Mouse (Mus musculus) kidney, embryonic 14.5 days (tissue): Measurements from ENCODE around the gene Pdgfd. TPM values are rescaled to one million over a fixed set of nuclear protein-coding genes. Genes with fewer than 3 reads are reported as not detected.
A peak's percentile ranks its signal among the peaks of the same experiment; 100 is the strongest.

Experiments used
- ATAC-seq: fragments of 200-750 bp; cut with Nextera tagmentation; 2 replicates; pipeline ENCODE4 v1.8.0; 2017; ENCODE audit warnings: moderate number of reproducible peaks, mild to moderate bottlenecking, moderate TSS enrichment, moderate library complexity; ENCODE audit not compliant: low FRiP score, low TSS enrichment
- H3K27ac ChIP-seq: fragments of 300-500 bp; sonication (generic); 2 replicates; pipeline ENCODE4 v1.5.1; 2014; ENCODE audit warnings: low read depth, mild to moderate bottlenecking, low read length, moderate library complexity, mixed read lengths
- H3K27me3 ChIP-seq: fragments of 300-500 bp; sonication (generic); 2 replicates; pipeline ENCODE4 v1.6.1; 2014; ENCODE audit warnings: mild to moderate bottlenecking, low read length; ENCODE audit not compliant: control insufficient read depth, insufficient read depth
- H3K36me3 ChIP-seq: fragments of 300-500 bp; sonication (generic); 2 replicates; pipeline ENCODE4 v1.6.1; 2014; ENCODE audit warnings: low read length, mixed read lengths; ENCODE audit not compliant: control insufficient read depth, insufficient read depth
- H3K4me1 ChIP-seq: fragments of 300-500 bp; sonication (generic); 2 replicates; pipeline ENCODE4 v1.6.1; 2014; ENCODE audit warnings: low read length, mixed read lengths; ENCODE audit not compliant: control insufficient read depth, insufficient read depth
- H3K4me2 ChIP-seq: fragments of 300-500 bp; sonication (generic); replicated peaks from 2 replicates; pipeline ENCODE4 v1.6.1; 2014; ENCODE audit warnings: low read depth, mild to moderate bottlenecking, low read length
- H3K4me3 ChIP-seq: fragments of 300-500 bp; sonication (generic); 2 replicates; pipeline ENCODE4 v1.5.1; 2014; ENCODE audit warnings: mild to moderate bottlenecking, low read length
- H3K9ac ChIP-seq: fragments of 300-500 bp; sonication (generic); 2 replicates; pipeline ENCODE4 v1.6.1; 2014; ENCODE audit warnings: low read depth, mild to moderate bottlenecking, low read length, moderate library complexity
- H3K9me3 ChIP-seq: fragments of 300-500 bp; sonication (generic); 2 replicates; pipeline ENCODE4 v1.6.1; 2016; ENCODE audit warnings: low read length; ENCODE audit not compliant: control insufficient read depth
- WGBS: fragments of 180-500 bp; shearing (Covaris S2); extraction: QIAGEN DNeasy Blood & Tissue Kit; methylation state at CpG from one replicate; pipeline ENCODE4 v1.1.7; 2014; 5-methylcytosine and 5-hydroxymethylcytosine counted together
- polyA plus RNA-seq: library from polyadenylated mRNA; unstranded; fragments of >200 nt; fragmentation: Nextera tagmentation; extraction: Ambion mirVana; gene quantifications from 2 replicates; pipeline ENCODE4 v1.2.1, GENCODE M21; 2014

The Pdgfd gene
- polyA plus RNA-seq, 1 experiment from 2014 or later, result 13.5 TPM

- 47% methylated on average over 1 of the region's 1 CpGs for WGBS
- Histone ChIP-seq H3K4me1 (no peaks in the 10 kb centered on the region), H3K9me3 (no peaks in the 10 kb centered on the region), H3K36me3 (no peaks in the 10 kb centered on the region), H3K27me3 (no peaks in the 10 kb centered on the region), H3K4me3 (no peak overlapping the region), H3K4me2 (no peak overlapping the region), H3K9ac (no peak overlapping the region), H3K27ac (no peak overlapping the region)
- no peak for ATAC-seq
Measured at GRCm38 (mm10) chr9:6353257-6353960, 185.0 kb downstream of the Pdgfd start.

GRCm38 (mm10) chr9:6360795-6361194 is 192.4 kb downstream of the Pdgfd start:
- Histone ChIP-seq H3K4me2 (no peak overlapping the region), H3K4me3 (no peak overlapping the region), H3K4me1 (no peaks in the 10 kb centered on the region), H3K27me3 (no peaks in the 10 kb centered on the region), H3K9me3 (no peaks in the 10 kb centered on the region), H3K9ac (no peak overlapping the region), H3K36me3 (no peaks in the 10 kb centered on the region), H3K27ac (no peak overlapping the region)
- no peak for ATAC-seq
- 85% methylated on average over 2 of the region's 2 CpGs for WGBS

- WGBS, result 70% methylated on average over 1 of the region's 1 CpGs
- no peak overlapping the region for H3K27ac ChIP-seq
- no peaks in the 10 kb centered on the region for H3K9me3 ChIP-seq
- H3K9ac ChIP-seq, result no peak overlapping the region
- no peaks in the 10 kb centered on the region for H3K27me3 ChIP-seq
- H3K4me1 ChIP-seq, result no peaks in the 10 kb centered on the region
- H3K36me3 ChIP-seq, result no peaks in the 10 kb centered on the region
- H3K4me2 ChIP-seq, result no peak overlapping the region
- no peak overlapping the region for H3K4me3 ChIP-seq
- ATAC-seq, result no peak
Measured at GRCm38 (mm10) chr9:6366550-6366949, 198.2 kb downstream of the Pdgfd start.

GRCm38 (mm10) chr9:6401764-6402163 is 233.4 kb downstream of the Pdgfd start:
- no peak overlapping the region for H3K4me2 ChIP-seq
- no peaks in the 10 kb centered on the region for H3K9me3 ChIP-seq
- H3K27ac ChIP-seq, result no peak overlapping the region
- H3K9ac ChIP-seq, result no peak overlapping the region
- H3K36me3 ChIP-seq, result no peaks in the 10 kb centered on the region
- WGBS, result 14% methylated on average over 1 of the region's 1 CpGs
- no peaks in the 10 kb centered on the region for H3K27me3 ChIP-seq
- no peaks in the 10 kb centered on the region for H3K4me1 ChIP-seq
- ATAC-seq, result no peak
- no peak overlapping the region for H3K4me3 ChIP-seq

- H3K4me1 ChIP-seq, result no peaks in the 10 kb centered on the region
- no peak overlapping the region for H3K4me3 ChIP-seq
- ATAC-seq, result no peak
- 74% methylated on average over 3 of the region's 3 CpGs for WGBS
- no peaks in the 10 kb centered on the region for H3K9me3 ChIP-seq
- H3K27me3 ChIP-seq, result no peaks in the 10 kb centered on the region
- H3K4me2 ChIP-seq, result no peak overlapping the region
- H3K27ac ChIP-seq, result no peak overlapping the region
- H3K36me3 ChIP-seq, result no peaks in the 10 kb centered on the region
- H3K9ac ChIP-seq, result no peak overlapping the region
Measured at GRCm38 (mm10) chr9:6406535-6406934, 238.2 kb downstream of the Pdgfd start.

GRCm38 (mm10) chr9:6407972-6408371 is 239.6 kb downstream of the Pdgfd start:
- WGBS, result 61% methylated on average over 4 of the region's 4 CpGs

GRCm38 (mm10) chr9:6424606-6425005 is 256.2 kb downstream of the Pdgfd start:
- H3K4me3 ChIP-seq, result no peak overlapping the region
- H3K27me3 ChIP-seq, result no peaks in the 10 kb centered on the region
- H3K27ac ChIP-seq, result no peak overlapping the region
- ATAC-seq, result no peak
- no peaks in the 10 kb centered on the region for H3K36me3 ChIP-seq
- H3K9me3 ChIP-seq, result no peaks in the 10 kb centered on the region
- no peaks in the 10 kb centered on the region for H3K4me1 ChIP-seq
- no peak overlapping the region for H3K4me2 ChIP-seq
- H3K9ac ChIP-seq, result no peak overlapping the region

More at GRCm38 (mm10) chr9:6407972-6408371, 239.6 kb downstream of the Pdgfd start:
- Histone ChIP-seq H3K27me3 (no peaks in the 10 kb centered on the region), H3K4me2 (no peak overlapping the region), H3K4me3 (no peak overlapping the region), H3K36me3 (no peaks in the 10 kb centered on the region), H3K9me3 (no peaks in the 10 kb centered on the region), H3K4me1 (no peaks in the 10 kb centered on the region), H3K27ac (no peak overlapping the region), H3K9ac (no peak overlapping the region)
- peak; percentile 69; the same call in 1 of the 2 replicates for ATAC-seq

Other genes starting within 250 kb of the Pdgfd start
- gene Ddi1, start 101.3 kb downstream of the Pdgfd start, polyA plus RNA-seq, result 0.10 and 0.55 TPM in 2 replicates